Mouse (Mus musculus): Measurements from ENCODE around the gene Kremen2.
A peak's percentile ranks its signal among the peaks of the same experiment; 100 is the strongest.

Gene Kremen2

DNA sequence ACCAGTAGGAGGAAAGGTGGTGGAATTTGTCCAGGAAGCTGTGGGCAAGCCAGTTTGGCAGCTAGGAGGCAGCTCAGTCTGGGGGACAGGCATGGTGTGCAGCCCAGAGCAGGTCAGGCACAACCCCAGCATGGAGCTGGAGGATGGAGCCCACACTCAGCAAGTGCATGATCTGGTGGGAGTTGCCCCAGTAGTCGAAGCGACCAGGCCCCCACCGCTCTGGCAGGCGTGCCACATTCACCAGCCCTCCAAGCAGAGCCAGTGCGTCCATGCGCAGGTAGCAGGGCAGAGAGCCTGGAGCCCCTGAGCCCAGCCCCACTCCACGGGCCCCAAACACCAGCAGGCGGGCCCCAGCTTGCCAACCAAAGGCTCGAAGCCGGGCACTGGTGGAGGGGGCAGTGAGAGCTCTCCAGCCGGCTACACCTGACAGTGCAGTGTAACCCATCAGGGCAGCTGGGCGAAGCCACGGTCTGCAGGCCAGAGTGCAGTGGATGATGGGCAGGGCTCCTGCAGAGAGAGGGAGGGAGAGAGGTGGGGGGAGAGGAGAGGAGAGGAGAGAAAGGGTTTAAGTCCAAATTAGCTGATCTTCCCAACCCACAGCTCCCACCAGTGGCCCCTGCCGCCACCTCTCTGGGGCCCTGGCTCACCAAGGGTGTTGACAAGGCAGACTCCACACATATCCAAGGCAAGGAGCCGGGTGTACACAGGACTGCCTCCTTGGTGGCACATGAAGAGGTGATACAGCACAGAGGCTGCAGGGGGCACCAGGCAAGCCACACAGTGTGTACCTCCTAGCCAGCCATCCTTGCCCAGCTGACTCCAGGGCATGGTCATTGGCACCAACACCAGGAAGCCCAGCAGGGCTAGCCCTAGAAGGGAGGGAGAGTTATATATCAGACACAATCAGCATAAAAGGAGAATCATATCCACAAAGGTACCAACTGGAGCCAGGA is 7.9 kb downstream of the Kremen2 start:
- DNase-seq (ENCODE audit: low read depth in 1 of 2, low spot score in 2 of 2), result no peak

DNA sequence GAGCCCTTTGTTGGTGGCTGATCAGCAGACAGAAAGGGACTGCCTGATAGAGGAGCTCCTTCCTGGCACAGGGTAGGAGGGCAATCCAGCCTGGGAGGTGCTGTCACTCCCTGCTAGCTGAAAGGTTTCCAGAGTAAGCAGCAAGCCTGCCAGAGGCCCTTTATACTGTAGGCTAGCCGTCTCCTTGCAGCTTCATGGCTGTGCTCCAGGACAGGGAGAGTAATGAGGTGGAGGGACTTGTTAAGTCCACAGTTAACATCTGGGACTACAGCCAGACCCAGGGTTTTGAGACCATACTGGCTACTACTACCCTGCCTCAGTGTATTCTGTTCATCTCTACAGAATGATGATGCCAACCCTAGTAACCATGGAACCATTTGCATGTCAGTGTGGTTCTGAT is 11.3 kb downstream of the Kremen2 start:
- DNase-seq (ENCODE audit: low read depth in 1 of 2, low spot score in 2 of 2), result no peak

DNA sequence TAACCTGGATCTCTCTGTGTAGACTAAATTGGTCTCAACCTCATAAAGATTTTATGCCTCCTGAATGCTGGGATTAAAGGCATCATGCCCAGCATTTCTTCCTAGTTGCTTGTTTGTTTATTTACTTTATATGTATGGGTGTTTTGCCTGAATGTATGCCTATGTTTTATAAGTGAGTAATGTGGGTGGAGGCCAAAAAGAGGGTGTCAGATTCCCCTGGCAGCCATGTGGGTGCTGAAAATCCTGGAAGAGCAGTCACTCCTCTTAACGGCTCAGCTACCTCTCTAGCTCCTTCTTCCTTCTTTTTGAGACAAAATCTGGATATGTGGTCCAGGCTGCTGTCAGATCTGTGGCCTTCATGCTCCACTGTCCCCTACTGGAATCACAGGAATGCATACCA is 15.2 kb downstream of the Kremen2 start:
- DNase-seq (ENCODE audit: low read depth in 1 of 2, low spot score in 2 of 2), result no peak

DNA sequence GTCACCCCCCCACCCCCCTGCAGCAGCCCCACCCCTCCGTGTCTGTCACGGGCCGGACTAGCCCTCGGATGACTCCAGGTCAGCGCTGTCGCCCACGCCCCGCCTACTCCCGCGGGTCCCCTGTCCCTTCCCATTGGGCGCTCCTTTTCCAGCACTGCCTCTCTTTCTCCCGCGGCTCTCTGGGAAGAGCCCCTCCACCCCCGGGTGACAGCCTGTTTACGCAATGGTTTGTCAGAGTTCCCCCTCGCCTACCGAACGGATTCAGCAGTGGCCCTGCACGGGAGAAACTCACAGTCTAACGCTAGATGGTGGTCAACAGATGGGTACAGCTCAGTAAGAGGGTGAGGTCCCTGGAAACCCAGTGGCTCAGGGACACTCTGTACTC is 18.9 kb downstream of the Kremen2 start:
- DNase-seq (ENCODE audit: low read depth in 1 of 2, low spot score in 2 of 2), result peak in 1 of 2 experiments; percentile 59

DNA sequence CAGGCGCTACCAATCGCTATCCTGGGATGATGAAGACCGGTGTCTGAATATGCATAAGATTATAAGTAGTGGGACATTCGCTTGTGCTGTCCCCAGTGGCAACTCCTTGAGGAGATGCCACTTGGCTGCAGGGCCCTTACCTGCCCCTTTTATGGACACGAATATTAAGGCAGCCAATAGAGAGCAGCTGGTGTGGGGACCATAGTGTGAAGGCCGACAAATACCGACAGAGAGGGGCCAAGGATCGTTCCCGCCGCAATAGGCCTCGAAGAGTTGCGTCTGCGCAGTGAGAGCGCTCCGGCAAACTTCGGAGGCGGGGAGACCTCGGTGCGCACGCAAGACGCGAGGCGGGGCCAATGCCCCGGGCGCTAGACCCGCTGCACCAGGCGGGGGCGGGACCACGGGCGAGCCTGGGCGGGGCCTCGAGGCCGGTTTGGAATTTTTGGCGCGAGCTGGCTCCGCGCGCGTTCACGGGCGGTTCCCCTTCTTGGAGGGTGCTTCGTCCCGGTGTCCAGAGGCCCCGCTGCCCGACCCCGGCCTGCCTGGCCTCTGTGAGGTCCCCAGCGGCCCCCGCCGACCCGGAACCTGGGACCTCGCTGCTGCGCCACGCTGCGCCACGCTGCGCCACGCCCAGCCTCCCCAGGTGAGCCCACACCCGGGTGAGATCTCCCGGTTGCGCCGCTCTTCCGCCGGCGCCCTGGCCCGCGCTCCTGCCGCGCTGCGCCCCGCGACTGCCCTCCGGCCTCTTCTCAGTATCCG is 19.5 kb downstream of the Kremen2 start, which contains the start of gene Pkmyt1:
Gene Pkmyt1 (plus strand): TSS at position 338 of the 759 bp plus-strand sequence.
- peak; percentile 88 to 96 for DNase-seq (ENCODE audit: low read depth in 1 of 2, low spot score in 2 of 2)

DNA sequence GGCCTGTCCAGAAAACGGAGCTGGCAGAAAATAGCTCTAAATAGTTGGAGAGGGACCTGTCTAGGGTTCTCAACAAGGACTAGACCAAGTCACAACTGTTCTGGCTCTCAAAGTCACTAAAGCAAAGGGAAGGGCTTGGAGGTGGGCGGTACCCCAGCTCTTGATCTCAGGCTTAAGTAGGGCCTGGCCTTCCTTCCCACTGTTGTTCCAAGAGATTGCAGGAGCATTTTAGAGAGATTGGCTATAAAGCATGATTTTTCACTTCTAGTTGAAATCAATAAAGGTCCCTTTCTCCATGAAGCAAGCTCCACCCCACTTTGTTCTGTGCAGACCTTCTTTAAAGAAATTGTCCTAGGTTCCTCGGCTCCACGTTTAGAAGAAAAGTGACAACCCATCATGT is 20.2 kb downstream of the Kremen2 start:
- no peak for DNase-seq (ENCODE audit: low read depth in 1 of 2, low spot score in 2 of 2)

DNA sequence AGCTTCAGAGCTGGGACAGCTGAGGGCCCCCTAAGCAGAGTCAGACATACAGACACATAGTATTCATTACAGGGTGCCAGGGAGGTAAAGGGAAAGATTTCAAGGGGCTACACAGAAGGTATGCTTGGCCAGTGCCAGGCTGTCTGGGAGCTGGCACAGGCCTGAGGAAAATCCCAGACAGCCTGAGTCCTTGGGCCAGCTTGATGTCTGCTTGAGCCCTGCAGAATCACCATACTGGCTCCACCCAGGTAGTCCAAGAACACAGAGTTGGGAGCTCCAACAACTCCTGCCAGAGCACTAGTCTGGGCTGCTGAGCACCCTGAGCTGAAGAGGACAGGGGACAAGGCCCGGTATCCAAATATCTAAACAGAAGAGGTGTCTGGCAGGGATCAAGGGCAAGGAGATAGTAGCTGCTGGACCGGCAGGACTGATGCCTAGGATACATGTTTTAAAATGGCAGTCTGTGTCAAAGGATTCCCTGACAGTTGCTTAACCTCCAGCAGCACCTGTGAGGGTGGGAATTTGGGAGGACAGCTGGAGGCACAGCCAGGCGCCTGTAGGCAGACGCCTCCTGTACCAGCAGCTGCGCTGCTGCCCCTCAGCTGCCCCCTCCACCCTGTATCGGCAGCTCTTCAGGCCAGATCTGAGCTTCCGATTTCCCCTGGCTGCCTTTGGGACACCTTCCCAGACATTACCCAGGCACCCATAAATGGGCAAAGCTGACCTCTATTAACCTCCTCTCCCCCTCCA is 23.1 kb downstream of the Kremen2 start, which contains the start of gene 1520401A03Rik:
Gene 1520401A03Rik (minus strand): TSS at position 408 of the 750 bp plus-strand sequence.
- no peak for DNase-seq (ENCODE audit: low read depth in 1 of 2, low spot score in 2 of 2)

DNA sequence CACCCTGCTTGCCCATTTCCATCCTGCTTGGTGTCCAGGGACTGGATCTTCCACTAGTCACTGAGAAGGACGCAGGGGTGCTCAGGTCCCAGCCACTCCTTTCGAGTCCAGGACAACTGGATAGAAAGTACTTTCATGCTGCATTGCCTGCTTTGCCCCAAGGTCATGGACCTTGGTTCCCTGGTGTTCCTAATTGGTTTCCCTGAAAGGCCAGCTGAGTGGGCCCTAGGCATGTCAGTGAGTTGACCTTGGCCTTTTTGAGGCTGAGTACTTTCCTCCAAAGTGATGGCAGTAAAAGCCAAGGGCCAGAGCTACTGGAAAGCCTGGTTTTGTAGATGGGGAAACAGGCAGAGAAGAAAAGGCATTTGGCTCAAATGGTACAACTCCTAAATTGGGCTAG is 23.7 kb downstream of the Kremen2 start:
- DNase-seq (ENCODE audit: low read depth in 1 of 2, low spot score in 2 of 2), result no peak

DNA sequence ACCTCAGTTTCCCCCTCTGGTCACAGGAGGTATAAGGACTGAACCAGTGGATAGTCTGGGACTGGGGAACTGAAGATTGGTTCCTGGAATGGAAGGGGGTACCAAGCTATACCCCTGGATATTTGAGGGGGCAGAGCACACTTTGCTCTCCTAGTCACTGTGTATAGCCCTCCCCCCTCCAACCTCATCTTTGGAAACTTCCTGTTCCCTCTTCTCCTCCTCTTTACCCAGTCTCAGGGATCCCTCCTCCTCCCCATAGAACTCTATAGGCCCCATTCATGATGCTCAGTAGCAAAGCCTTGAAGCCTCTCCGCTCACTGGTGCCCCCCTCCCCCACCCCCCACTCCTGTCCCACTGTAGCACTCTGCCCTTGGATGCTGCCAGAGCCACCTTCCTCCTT is 26.2 kb downstream of the Kremen2 start:
- DNase-seq (ENCODE audit: low read depth in 1 of 2, low spot score in 2 of 2), result no peak

DNA sequence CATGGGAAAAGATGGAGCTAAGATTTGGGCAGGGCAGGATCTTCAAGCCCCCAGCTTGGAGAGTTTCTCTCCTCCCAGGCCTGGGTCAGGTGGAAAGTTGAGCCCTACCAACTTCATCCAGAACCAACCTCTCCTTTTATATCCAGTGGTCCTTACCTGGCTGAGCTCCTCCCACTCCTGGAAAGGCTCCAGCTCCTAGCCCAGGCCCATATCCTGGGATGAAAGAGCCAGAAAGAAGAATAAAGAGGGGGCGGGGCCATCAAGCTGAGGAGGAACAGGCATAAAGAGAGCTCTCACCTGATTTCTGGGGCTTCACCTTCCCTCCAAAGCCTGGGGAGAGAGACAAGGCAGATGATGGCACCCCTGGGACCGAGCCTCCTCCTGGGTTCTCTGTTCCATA is 28.6 kb downstream of the Kremen2 start:
- DNase-seq (ENCODE audit: low read depth in 1 of 2, low spot score in 2 of 2), result no peak

DNA sequence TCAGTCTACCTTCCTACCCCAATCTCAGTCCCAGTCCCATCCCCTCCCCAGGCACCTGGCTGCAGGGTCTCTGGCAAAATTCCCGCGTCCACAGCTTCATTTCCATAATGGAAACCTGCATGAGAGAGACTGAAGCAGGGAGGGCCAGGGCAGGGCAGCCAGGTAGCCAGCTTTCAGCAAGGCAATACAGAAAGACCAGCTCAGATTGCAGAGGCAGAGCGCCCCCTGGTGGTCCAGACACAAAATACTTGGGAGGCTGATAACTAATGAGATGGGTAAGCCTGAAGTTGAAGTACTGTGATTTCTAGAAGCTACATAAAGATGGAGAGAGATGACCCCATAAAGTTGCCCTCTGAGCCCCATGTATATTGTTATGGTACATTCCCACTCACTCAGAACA is 39.4 kb downstream of the Kremen2 start:
- DNase-seq (ENCODE audit: low read depth in 1 of 2, low spot score in 2 of 2), result peak; percentile 22 to 49

DNA sequence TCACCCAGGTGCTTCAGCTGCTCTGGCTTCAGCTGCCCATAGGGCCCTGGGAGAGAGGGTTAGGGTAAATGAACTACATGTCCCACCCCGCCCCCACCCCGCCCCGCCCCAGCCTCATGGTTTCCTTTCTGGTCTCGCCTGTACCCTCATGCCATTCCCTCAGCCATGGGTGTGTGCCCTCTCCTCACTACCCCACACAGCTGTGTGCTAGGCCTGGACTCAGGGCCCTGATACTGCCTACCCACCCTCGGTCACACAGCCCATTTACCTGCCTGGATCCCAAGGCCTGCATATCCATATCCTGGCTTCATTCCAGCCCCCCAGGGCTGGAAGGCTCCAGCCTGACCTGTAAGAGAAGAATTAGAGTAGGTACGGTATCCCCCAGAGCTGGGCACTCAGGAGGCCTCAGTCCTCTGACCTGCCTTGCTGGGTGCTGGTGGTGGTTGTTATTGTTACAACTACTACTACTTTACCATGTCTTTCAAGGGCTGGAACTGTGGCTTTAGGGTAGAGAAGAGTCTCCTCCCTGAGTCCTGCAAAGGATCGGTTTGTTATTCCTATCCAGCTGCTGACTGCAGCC is 40.0 kb downstream of the Kremen2 start:
- DNase-seq (ENCODE audit: low read depth in 1 of 2, low spot score in 2 of 2), result no peak

DNA sequence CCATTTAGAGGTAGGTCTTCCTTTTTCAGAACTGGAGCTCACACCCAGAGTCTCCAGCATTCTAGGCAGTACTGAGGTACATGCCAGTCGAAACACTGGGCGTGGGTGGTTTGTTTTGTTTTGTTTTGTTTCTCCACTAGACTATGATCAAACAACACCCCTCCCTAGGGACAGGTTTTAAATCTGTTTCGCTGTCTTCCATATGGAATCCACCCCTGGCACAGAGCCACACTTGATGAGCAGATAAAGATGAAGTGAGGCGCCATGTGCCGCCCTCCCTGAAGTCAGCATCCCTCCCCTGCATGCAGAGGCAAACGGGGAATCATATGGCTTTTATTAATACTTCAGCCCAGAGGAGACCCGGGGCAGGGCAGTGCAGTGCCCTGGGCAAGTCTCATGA is 40.9 kb downstream of the Kremen2 start:
- no peak for DNase-seq (ENCODE audit: low read depth in 1 of 2, low spot score in 2 of 2)

DNA sequence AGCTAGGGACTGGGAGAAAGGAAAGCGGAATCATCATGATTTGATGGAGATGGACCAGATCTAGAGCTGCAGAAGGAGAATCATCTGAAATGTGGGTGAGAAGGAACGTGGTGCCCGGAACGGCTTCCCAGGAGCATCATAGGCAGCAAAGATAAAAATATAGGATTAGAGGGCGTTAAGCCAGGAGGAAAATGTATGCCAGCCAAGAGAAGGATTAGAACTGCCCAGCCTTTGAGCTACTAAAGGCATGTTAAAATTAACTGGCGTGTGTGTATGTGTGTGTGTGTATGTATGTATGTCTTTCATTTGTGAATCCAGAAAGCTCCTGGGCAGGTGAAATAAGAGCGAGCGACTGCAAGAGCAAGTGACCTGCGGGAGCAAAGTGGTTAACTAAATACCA is 42.3 kb downstream of the Kremen2 start:
- DNase-seq (ENCODE audit: low read depth in 1 of 2, low spot score in 2 of 2), result no peak

DNA sequence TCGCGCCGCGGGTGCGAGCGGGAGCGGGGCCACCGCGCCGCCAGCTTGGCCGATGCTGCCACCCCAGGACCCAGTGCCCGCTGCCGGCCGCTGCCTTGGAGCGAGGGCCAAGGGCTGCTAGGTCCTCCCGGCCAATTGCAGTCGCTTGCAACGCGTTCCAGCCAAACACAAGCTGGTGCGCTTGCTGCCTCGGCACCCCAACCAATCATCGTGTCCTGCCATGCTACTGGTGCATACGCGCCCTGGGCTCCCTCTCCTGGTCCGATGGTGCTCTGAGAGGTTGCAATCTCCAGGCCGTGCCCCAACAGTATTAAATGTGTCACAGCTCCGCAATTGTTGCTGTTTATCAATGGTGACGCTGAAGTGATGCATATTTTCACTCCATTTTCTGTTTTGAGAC is 45.6 kb downstream of the Kremen2 start:
- DNase-seq (ENCODE audit: low read depth in 1 of 2, low spot score in 2 of 2), result peak; percentile 64 to 74

DNA sequence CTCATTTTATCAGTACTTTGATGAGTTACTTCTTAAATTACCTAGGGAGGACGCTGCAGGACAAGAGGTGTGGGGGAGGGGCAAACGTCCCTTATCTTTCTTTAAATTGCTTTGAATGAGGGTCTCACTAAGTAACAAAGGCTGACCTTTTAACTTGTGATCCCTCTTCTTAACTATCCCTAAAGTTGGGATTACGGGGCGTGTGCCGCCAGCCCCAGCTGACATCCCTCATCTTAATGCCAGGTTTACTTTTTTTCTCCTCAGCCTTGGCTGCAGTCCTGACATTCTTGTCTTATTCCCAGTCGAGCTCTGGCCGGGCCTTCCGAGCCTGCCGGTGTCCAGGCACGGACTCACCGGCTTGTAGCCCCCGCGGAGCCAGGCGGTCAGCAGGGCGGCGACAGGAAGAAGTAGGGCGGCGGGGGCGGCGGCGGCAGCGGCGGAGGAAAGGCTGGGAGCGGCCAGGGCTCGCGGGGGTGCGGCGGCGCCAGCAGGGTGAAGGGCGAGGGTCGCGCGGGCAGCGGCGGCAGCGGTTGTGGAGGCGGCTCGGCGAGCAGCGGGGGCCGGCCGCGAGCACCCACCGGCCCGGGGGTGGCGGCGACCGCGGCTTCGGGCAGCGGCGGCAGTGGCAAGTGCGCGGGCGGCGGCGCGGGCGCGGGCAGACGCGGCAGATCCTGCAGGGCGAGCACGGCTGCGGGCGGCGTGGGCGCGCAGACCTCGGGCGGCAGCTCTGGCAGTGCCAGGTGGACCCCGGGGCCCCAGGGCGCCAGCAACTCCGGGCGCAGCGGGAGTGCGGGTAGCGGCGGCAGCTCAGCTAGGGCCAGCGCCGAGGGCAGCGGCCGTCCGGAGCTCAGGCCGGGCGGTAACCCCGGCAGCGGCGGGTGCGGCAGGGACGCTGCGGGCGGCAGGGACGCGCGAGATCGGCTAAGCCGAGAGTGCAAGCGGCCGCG is 46.2 kb downstream of the Kremen2 start:
- DNase-seq (ENCODE audit: low read depth in 1 of 2, low spot score in 2 of 2), result no peak

DNA sequence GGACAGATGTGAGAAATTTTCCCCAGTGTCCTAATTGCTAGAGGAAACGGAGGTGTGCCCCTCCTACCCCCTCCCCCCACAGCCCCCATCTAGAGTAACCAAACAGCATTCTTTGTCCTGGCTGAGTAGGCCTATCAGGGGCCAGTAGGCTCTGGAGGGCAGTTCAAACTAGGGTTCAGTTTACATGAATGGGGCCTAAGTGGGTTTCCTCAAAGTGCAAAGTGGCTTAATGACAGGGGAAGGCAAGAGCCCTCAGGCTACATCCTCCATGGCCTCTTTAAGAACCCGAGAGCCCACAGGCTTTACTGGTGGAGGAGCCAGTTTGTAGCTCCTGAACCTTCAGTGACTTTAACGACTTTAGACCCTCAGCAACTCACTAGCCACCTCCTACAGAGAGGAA is 49.8 kb downstream of the Kremen2 start:
- no peak for DNase-seq (ENCODE audit: low read depth in 1 of 2, low spot score in 2 of 2)

DNA sequence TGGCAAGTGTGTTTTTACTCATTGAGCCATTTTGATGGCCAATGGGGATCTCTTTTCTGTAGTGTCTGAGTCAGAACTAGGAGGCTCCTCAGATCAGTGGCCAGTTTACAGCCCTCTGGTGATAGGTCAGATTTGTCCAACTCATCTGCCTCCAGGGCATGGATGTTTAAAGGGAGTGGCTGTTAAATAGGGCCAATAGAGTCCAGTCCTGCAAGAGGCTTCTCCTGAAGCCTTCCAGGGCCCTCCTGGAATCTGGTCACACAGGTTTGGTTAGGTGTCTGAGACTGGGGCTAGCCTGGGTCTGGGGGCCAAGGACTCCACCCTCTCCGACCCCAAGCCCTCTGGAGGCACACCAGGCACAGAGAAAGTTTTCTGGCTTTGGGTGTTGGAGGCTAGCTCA is 51.1 kb downstream of the Kremen2 start:
- no peak for DNase-seq (ENCODE audit: low read depth in 1 of 2, low spot score in 2 of 2)

Data from monocyte, adult 2 months (primary cell).